Mouse (Mus musculus): Measurements from ENCODE around the gene Trpc4. TPM values are rescaled to one million over a fixed set of nuclear protein-coding genes. Genes with fewer than 3 reads are reported as not detected.

The Trpc4 gene
- 1.7 and 2.4 TPM in 2 replicates for polyA plus RNA-seq (2016; fragmentation: Nextera tagmentation; extraction: Ambion mirVana)

DNA sequence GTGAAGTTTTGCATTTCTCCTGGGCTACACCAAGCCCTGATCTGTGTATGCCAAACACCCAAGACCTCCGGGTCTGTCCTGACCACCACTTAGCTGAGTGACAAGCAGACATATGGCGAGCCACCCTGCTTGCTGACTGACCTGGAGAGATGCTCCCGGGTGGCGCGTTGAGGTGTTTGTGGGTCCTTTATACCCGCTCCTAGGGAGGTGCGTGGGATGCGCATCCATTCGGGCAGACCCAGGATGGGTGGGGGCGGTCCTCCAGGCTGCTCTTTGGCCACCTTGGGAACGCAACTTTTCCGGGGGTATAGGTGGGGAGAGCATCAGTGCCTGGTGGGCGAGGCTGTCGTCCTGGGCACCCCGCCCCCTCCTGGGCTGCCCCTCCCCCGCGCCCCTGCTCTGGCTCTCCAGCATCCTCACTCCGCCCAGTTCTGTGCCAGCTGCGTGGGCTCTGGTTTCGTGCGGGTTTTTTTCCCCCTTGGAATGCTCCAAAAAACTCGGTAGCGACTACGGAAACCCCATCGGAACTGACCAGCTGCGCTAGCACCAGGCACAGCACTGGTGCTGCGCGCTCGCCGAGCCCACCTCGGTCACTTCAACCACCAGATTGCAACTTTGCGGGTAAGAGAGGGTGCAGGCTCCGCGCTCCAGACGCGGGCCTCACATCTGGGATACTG lies at the start of gene Trpc4:
Gene Trpc4 (plus strand): TSS at position 397 of the 677 bp plus-strand sequence.
- ATAC-seq (ENCODE audit: low FRiP score, low read depth), result peak; percentile 74
- peaks cover 27% of the 10 kb centered on the region for H3K27me3 ChIP-seq
- H3K4me3 ChIP-seq, result peak within 1 kb of the TSS; percentile 57
- no peaks in the 10 kb centered on the region for H3K36me3 ChIP-seq
- H3K27ac ChIP-seq (replicated peaks), result no peak within 1 kb of the TSS
- peak within 1 kb of the TSS; percentile 100 for H3K4me2 ChIP-seq (replicated peaks)
- H3K4me1 ChIP-seq, result peaks cover 19% of the 10 kb centered on the region; the same call in 1 of the 2 replicates
- no peaks in the 10 kb centered on the region for H3K9me3 ChIP-seq
- peak within 1 kb of the TSS; percentile 53 for H3K9ac ChIP-seq (replicated peaks)
- under 1% methylated on average over 36 of the region's 36 CpGs for WGBS

DNA sequence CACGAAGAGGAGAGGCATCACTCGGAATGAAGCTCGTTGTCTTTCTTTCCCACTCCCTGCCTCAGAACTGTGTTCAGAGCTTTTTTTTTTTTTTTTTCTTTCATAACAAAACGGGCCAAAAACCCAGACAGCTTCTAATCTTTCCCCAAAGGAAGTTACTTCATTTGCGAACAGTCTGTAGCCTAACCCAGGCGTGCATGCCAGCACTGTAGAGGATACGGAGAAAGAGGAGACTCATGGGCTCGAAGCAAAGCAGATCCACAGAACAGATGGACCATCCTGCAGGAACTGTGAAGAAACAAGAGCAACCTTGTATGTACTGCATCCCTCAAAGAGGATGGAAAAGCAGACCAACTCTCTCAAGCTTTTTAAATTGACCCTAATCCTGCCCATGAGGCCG lies 44.3 kb upstream of the Trpc4 start:
- no peak overlapping the region for H3K9ac ChIP-seq (replicated peaks)
- H3K4me3 ChIP-seq, result no peak overlapping the region
- no peak overlapping the region for H3K27ac ChIP-seq (replicated peaks)
- H3K9me3 ChIP-seq, result no peaks in the 10 kb centered on the region
- no peak for ATAC-seq (ENCODE audit: low FRiP score, low read depth)
- no peaks in the 10 kb centered on the region for H3K4me1 ChIP-seq
- H3K4me2 ChIP-seq (replicated peaks), result no peak overlapping the region
- H3K36me3 ChIP-seq, result no peaks in the 10 kb centered on the region
- 90% methylated on average over 9 of the region's 9 CpGs for WGBS
- H3K27me3 ChIP-seq, result no peaks in the 10 kb centered on the region

GRCm38 (mm10) chr3:54135376-54135775 lies 20.5 kb upstream of the Trpc4 start:
- H3K4me2 ChIP-seq (replicated peaks), result no peak overlapping the region
- H3K4me3 ChIP-seq, result no peak overlapping the region
- no peak overlapping the region for H3K27ac ChIP-seq (replicated peaks)
- no peaks in the 10 kb centered on the region for H3K9me3 ChIP-seq
- H3K27me3 ChIP-seq, result no peaks in the 10 kb centered on the region
- H3K36me3 ChIP-seq, result no peaks in the 10 kb centered on the region
- WGBS, result 77% methylated on average over 5 of the region's 5 CpGs
- no peak overlapping the region for H3K9ac ChIP-seq (replicated peaks)
- no peak for ATAC-seq (ENCODE audit: low FRiP score, low read depth)
- H3K4me1 ChIP-seq, result no peaks in the 10 kb centered on the region

- Histone ChIP-seq H3K36me3 (no peaks in the 10 kb centered on the region), H3K4me1 (0 out of 2 replicates have a peak, but pooled peaks cover 4% of the 10 kb centered on the region), H3K4me3 (no peak overlapping the region), H3K9me3 (no peaks in the 10 kb centered on the region), H3K4me2 (replicated peaks) (no peak overlapping the region), H3K9ac (replicated peaks) (no peak overlapping the region), H3K27ac (replicated peaks) (no peak overlapping the region), H3K27me3 (no peaks in the 10 kb centered on the region)
- 94% methylated on average over 2 of the region's 2 CpGs for WGBS
- no peak for ATAC-seq (ENCODE audit: low FRiP score, low read depth)
Observed at GRCm38 (mm10) chr3:54141376-54141775, 14.5 kb upstream of the Trpc4 start.

GRCm38 (mm10) chr3:54154844-54155638 lies 794 bp upstream of the Trpc4 start:
- Histone ChIP-seq H3K9ac (replicated peaks) (no peak overlapping the region), H3K36me3 (no peaks in the 10 kb centered on the region)
- WGBS, result 4% methylated on average over 16 of the region's 16 CpGs

DNA sequence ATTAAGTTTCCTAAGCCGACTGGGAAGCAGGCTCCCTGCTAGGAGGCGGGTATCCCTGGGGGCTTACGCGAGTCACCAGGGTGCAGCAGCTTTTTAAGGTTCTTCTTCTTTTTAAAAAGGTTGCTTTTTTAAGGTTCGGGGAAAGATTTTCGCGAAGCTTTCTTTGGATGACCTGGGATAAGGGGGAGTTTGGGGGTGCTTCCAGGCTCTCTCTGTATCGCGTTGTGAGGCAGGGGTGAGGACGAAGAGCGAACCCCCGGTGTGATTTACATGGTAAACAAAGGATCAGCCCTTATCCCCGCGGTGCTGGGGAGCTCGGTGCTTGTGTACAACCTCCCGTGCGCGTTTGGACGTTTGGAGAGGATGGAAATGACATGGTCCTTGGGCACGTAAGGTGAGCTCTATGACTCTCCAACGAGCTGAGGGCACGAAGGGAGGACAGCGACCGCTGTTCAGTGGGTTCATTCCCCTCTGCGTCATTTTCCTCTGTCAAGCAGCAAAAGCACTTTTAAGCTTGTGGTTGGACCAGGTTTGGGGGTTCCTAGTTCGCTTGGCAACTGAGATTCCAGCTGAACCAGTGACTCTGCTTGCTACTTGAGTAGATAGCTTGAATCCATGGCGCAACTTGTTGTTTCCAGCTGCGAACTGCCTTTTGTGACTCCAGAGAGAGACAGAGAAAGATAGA lies 623 bp downstream of the Trpc4 start:
- ATAC-seq (ENCODE audit: low FRiP score, low read depth), result no peak
- H3K36me3 ChIP-seq, result no peaks in the 10 kb centered on the region
- H3K9me3 ChIP-seq, result no peaks in the 10 kb centered on the region
- H3K4me1 ChIP-seq, result peaks cover 19% of the 10 kb centered on the region; the same call in 1 of the 2 replicates
- peaks cover 27% of the 10 kb centered on the region for H3K27me3 ChIP-seq
- peak overlapping the region; percentile 100 for H3K4me2 ChIP-seq (replicated peaks)
- peak overlapping the region; percentile 53 for H3K9ac ChIP-seq (replicated peaks)
- WGBS, result under 1% methylated on average over 28 of the region's 28 CpGs
- peak overlapping the region; percentile 57 for H3K4me3 ChIP-seq
- H3K27ac ChIP-seq (replicated peaks), result no peak overlapping the region

More at GRCm38 (mm10) chr3:54154844-54155638, 794 bp upstream of the Trpc4 start:
- Histone ChIP-seq H3K4me2 (replicated peaks) (peak overlapping the region; percentile 100), H3K4me1 (peaks cover 19% of the 10 kb centered on the region; the same call in 1 of the 2 replicates), H3K4me3 (peak overlapping the region; percentile 57), H3K27ac (replicated peaks) (no peak overlapping the region), H3K27me3 (peaks cover 27% of the 10 kb centered on the region), H3K9me3 (no peaks in the 10 kb centered on the region)
- peak; percentile 93 for ATAC-seq (ENCODE audit: low FRiP score, low read depth)

DNA sequence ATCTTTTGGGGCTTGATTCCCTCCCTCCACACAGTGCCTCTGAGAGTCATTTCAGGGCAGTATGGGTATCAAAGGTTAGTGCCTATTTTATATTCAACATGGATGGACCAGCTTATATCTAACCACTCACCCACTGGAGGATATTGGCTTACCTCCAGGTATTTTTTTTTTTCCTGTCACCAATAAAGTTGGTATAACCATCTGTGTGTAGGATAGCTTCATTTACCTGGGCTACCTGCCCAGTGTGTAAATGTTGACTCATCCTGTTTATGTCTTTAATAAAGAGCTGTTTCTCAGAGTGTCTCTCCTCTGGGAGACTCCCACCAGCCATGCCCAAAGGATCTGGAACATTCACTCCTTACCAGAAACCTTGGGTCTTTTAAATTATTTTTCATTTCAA lies 14.9 kb downstream of the Trpc4 start:
- H3K4me2 ChIP-seq (replicated peaks), result no peak overlapping the region

GRCm38 (mm10) chr3:54177296-54177695 lies 21.5 kb downstream of the Trpc4 start:
- Histone ChIP-seq H3K27ac (replicated peaks) (no peak overlapping the region), H3K9ac (replicated peaks) (no peak overlapping the region), H3K4me1 (no peaks in the 10 kb centered on the region), H3K4me2 (replicated peaks) (no peak overlapping the region), H3K4me3 (no peak overlapping the region), H3K27me3 (no peaks in the 10 kb centered on the region), H3K9me3 (0 out of 2 replicates have a peak, but pooled peaks cover 8% of the 10 kb centered on the region), H3K36me3 (no peaks in the 10 kb centered on the region)
- WGBS, result 95% methylated on average over 1 of the region's 1 CpGs
- no peak for ATAC-seq (ENCODE audit: low FRiP score, low read depth)

More for the DNA sequence above, 14.9 kb downstream of the Trpc4 start:
- H3K36me3 ChIP-seq, result no peaks in the 10 kb centered on the region
- no peak overlapping the region for H3K4me3 ChIP-seq
- ATAC-seq (ENCODE audit: low FRiP score, low read depth), result no peak
- no peaks in the 10 kb centered on the region for H3K9me3 ChIP-seq
- no peak overlapping the region for H3K27ac ChIP-seq (replicated peaks)
- no peaks in the 10 kb centered on the region for H3K27me3 ChIP-seq
- H3K9ac ChIP-seq (replicated peaks), result no peak overlapping the region
- no peaks in the 10 kb centered on the region for H3K4me1 ChIP-seq

- Histone ChIP-seq H3K9me3 (no peaks in the 10 kb centered on the region), H3K4me1 (no peaks in the 10 kb centered on the region), H3K27me3 (no peaks in the 10 kb centered on the region), H3K9ac (replicated peaks) (no peak overlapping the region), H3K4me3 (no peak overlapping the region), H3K27ac (replicated peaks) (no peak overlapping the region), H3K4me2 (replicated peaks) (no peak overlapping the region), H3K36me3 (no peaks in the 10 kb centered on the region)
- no peak for ATAC-seq (ENCODE audit: low FRiP score, low read depth)
- 77% methylated on average over 6 of the region's 6 CpGs for WGBS
Observed at GRCm38 (mm10) chr3:54190932-54191668, 35.3 kb downstream of the Trpc4 start.

GRCm38 (mm10) chr3:54201231-54201630 lies 45.4 kb downstream of the Trpc4 start:
- H3K4me1 ChIP-seq, result no peaks in the 10 kb centered on the region
- no peaks in the 10 kb centered on the region for H3K9me3 ChIP-seq
- H3K36me3 ChIP-seq, result no peaks in the 10 kb centered on the region
- no peak overlapping the region for H3K9ac ChIP-seq (replicated peaks)
- H3K4me3 ChIP-seq, result no peak overlapping the region
- no peaks in the 10 kb centered on the region for H3K27me3 ChIP-seq
- WGBS, result 88% methylated on average over 5 of the region's 5 CpGs
- no peak for ATAC-seq (ENCODE audit: low FRiP score, low read depth)
- H3K27ac ChIP-seq (replicated peaks), result no peak overlapping the region
- H3K4me2 ChIP-seq (replicated peaks), result no peak overlapping the region

DNA sequence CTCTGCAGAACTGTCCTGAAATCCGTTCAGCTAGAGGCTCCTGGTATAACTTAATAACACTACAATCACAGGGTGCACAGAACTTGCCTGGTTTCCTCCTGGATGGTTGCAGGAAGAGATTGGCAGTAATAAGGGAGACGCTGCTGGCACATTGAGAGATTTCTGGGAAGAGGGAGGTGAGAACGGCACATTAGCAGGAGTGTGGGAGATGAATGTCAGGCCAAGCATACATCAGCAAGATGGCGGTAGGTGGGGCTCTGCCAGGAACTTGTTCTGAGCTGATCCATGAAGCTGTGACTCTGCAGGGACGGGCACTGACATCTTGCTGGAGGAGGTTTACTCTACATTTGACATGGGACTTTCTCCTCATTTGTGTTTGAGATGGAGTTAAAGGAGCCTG lies 48.6 kb downstream of the Trpc4 start:
- Histone ChIP-seq H3K27me3 (no peaks in the 10 kb centered on the region), H3K27ac (replicated peaks) (no peak overlapping the region), H3K36me3 (no peaks in the 10 kb centered on the region), H3K4me3 (no peak overlapping the region), H3K4me1 (no peaks in the 10 kb centered on the region), H3K9ac (replicated peaks) (no peak overlapping the region), H3K4me2 (replicated peaks) (no peak overlapping the region), H3K9me3 (no peaks in the 10 kb centered on the region)
- ATAC-seq (ENCODE audit: low FRiP score, low read depth), result no peak
- whole genome bisulfite sequencing, result 87% methylated on average over 5 of the region's 5 CpGs

Data from midbrain, embryonic 12.5 days (tissue).